Mouse (Mus musculus): Measurements from ENCODE around the gene Gm28778.
"Not testable (repeated sequence)": the region's sequence is repeated elsewhere in the genome, so short reads cannot be mapped to it uniquely, and the experiment has no call there.

DNA sequence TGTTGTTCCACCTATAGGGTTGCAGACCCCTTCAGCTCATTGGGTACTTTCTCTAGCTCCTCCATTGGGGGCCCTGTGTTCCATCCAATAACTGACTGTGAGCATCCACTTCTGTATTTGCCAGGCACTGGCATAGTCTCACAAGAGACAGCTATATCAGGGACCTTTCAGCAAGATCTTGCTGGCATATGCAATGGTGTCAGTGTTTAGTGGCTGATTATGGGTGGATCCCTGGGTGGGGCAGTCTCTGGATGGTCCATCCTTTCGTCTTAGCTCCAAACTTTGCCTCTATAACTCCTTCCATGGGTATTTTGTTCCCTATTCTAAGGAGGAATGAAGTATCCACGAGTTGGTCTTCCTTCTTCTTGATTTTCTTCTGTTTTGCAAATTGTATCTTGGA lies 40.5 kb downstream of the Gm28778 start:
- not testable (repeated sequence) for TF ChIP-seq CTCF, EP300 (IDR thresholded peaks at IDR 0.05; ENCODE audit: low read depth)

All from liver, embryonic 14.5 days (tissue).